10 mouse cellular contexts compared by ENCODE assay signal in the genomic region with DNA sequence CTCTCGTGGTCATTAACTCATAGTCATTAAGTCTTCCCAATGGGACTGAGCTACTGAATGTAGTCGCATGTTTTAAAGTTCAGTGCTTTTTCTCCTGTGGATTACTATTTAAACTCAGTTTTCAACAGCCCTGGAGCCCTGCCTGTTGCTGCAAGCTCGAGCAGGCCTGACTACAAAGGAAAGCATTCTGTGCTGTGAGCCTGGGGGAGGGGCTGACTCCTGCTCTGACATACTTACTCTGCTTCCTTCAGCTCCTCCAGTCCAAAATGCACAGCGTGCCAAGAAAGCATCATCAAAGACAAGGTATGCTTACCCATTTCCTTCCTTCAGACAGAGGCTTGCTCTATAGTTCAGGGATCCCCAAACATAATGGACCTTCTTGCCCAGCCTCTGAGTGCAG. TPM values are rescaled to one million over a fixed set of nuclear protein-coding genes. Genes with fewer than 3 reads are reported as not detected.
DNase-seq lines count a peak whose midpoint lies in the region; ATAC-seq and TF ChIP-seq lines count a peak whose summit lies in the region.
"Had no signal": no experiment of that assay in that cellular context is flagged by ENCODE, and none has a peak within 500 bp of the region (broad histone marks: within the 10 kb centered on the region; RNA-seq: fewer than 3 reads in every experiment).

No protein-coding gene starts in this region.

- H3K4me2 ChIP-seq in forebrain, postnatal 0 days (ENCODE audit: low read depth) = no peak overlapping the region
- no peak overlapping the region for H3K4me2 ChIP-seq in forebrain, embryonic 16.5 days (ENCODE audit: low read length)

- H3K4me3 ChIP-seq in forebrain, postnatal 0 days (ENCODE audit: low read depth, low read length) = no peak overlapping the region
- no peak overlapping the region for H3K4me3 ChIP-seq in forebrain, embryonic 16.5 days (replicated peaks; ENCODE audit: low read length)
- H3K4me3 ChIP-seq in heart, adult 2 months = no peak overlapping the region

- WGBS in forebrain, postnatal 0 days = 24% methylated on average over 4 of the region's 4 CpGs
- 27% methylated on average over 4 of the region's 4 CpGs for WGBS in forebrain, embryonic 16.5 days
- 56% methylated on average over 4 of the region's 4 CpGs for WGBS in heart, adult 2 months

- peaks cover 17% of the 10 kb centered on the region for H3K36me3 ChIP-seq in forebrain, postnatal 0 days (ENCODE audit: insufficient read depth)
- peaks cover 4% of the 10 kb centered on the region for H3K36me3 ChIP-seq in forebrain, embryonic 16.5 days (ENCODE audit: control insufficient read depth, insufficient read depth)
- H3K36me3 ChIP-seq in heart, adult 2 months (ENCODE audit: control insufficient read depth, insufficient read depth, low read length) = no peaks in the 10 kb centered on the region
- H3K36me3 ChIP-seq: G1E had no signal

- H3K27me3 ChIP-seq in forebrain, postnatal 0 days (ENCODE audit: insufficient read depth, low read length) = no peaks in the 10 kb centered on the region
- H3K27me3 ChIP-seq in forebrain, embryonic 16.5 days (replicated peaks; ENCODE audit: control insufficient read depth, insufficient read depth, low read length) = no peaks in the 10 kb centered on the region
- H3K27me3 ChIP-seq in heart, adult 2 months (ENCODE audit: control insufficient read depth, insufficient read depth, low read length) = no peaks in the 10 kb centered on the region

- peak; percentile 83 for ATAC-seq in forebrain, postnatal 0 days
- no peak; the same call in 1 of the 2 replicates for ATAC-seq in forebrain, embryonic 16.5 days

- H3K4me1 ChIP-seq in forebrain, postnatal 0 days (ENCODE audit: insufficient read depth) = no peaks in the 10 kb centered on the region
- 0 out of 2 replicates have a peak, but pooled peaks cover 2% of the 10 kb centered on the region for H3K4me1 ChIP-seq in forebrain, embryonic 16.5 days (replicated peaks; ENCODE audit: control insufficient read depth, insufficient read depth, low read length)
- no peaks in the 10 kb centered on the region for H3K4me1 ChIP-seq in heart, adult 2 months (ENCODE audit: control insufficient read depth, insufficient read depth, low read length)

- DNase-seq in forebrain, postnatal 0 days = peak; percentile 42
- DNase-seq in Muller cell, postnatal 12 days (ENCODE audit: inconsistent ontology term) = peak; percentile 69
- peak; percentile 80 for DNase-seq in fat pad, adult 2 months (ENCODE audit: extremely low read depth, low read depth, low spot score)
- peak; percentile 42 to 48 for DNase-seq in layer of hippocampus, adult 8-10 months (ENCODE audit: low spot score in 2 of 2)
- DNase-seq in urinary bladder, postnatal 25 days (ENCODE audit: low spot score) = peak; percentile 58
- no peak for DNase-seq in ovary, postnatal 10 days (ENCODE audit: low spot score)
- no peak for DNase-seq in heart, adult 2 months

- H3K27ac ChIP-seq in forebrain, postnatal 0 days (ENCODE audit: low read depth, low read length) = 0 out of 2 replicates have a peak overlapping the region, but pooled peaks have one; percentile 29
- H3K27ac ChIP-seq in forebrain, embryonic 16.5 days (ENCODE audit: low read length) = no peak overlapping the region
- no peak overlapping the region for H3K27ac ChIP-seq in heart, adult 2 months

- intact Hi-C loops in heart, adult 2 months (cut with DNase I) = loop anchor here (5.0 kb wide), 1 partner anchor 151 kb away; no protein-coding TSS in a partner anchor

- H3K79me2 ChIP-seq in heart, adult 2 months (replicated peaks; ENCODE audit: control insufficient read depth, insufficient read depth, low read length) = no peaks in the 10 kb centered on the region

- no peak for TF ChIP-seq POLR2A in heart, adult 2 months (IDR thresholded peaks at IDR 0.05; ENCODE audit: insufficient read depth, low read depth, low read length)

- TF ChIP-seq EP300 in heart, adult 2 months (IDR thresholded peaks at IDR 0.05; ENCODE audit: insufficient read depth, low read depth, low read length) = no peak

- no peaks in the 10 kb centered on the region for H3K9me3 ChIP-seq in forebrain, postnatal 0 days (ENCODE audit: low read length)
- H3K9me3 ChIP-seq in forebrain, embryonic 16.5 days (ENCODE audit: control insufficient read depth, low read length) = no peaks in the 10 kb centered on the region
- H3K9me3 ChIP-seq: G1E had no signal

- H3K9ac ChIP-seq in forebrain, postnatal 0 days = no peak overlapping the region
- H3K9ac ChIP-seq in forebrain, embryonic 16.5 days (replicated peaks; ENCODE audit: low read depth, low read length) = no peak overlapping the region
- no peak overlapping the region for H3K9ac ChIP-seq in heart, adult 2 months (ENCODE audit: low read depth, low read length)

- TF ChIP-seq CTCF in forebrain, postnatal 0 days (IDR thresholded peaks at IDR 0.05; ENCODE audit: low read depth) = no peak
- TF ChIP-seq CTCF in heart, adult 2 months (IDR thresholded peaks at IDR 0.05) = no peak

RNA-seq across cellular contexts. Expression of gene Amn, which starts 32.1 kb away (rescaled TPM):
- total RNA-seq in forebrain, postnatal 0 days (2014; rRNA removed) = 22.7 and 24.7 TPM in 2 replicates
- 50.8 and 59.9 TPM in 2 replicates for polyA plus RNA-seq in forebrain, postnatal 0 days (2015; fragmentation: Nextera tagmentation; extraction: Ambion mirVana)
- polyA plus RNA-seq in forebrain, embryonic 16.5 days (2015; fragmentation: Nextera tagmentation; extraction: Ambion mirVana) = 6.8 and 8.2 TPM in 2 replicates
- 1 to 10 TPM; 4.4 to 8.6 (median 6.9) TPM for total RNA-seq in layer of hippocampus, adult 8-10 months (2022)
- total RNA-seq in heart, adult 2 months (2021) = not detected
- not detected in 2 replicates for polyA plus RNA-seq in heart, adult 2 months (2012; rRNA removed)
- total RNA-seq: G1E had no signal

RNA-seq across cellular contexts. Expression of gene 4930595D18Rik, which starts 54.5 kb away (rescaled TPM):
- 0.31 and 0.48 TPM in 2 replicates for total RNA-seq in forebrain, postnatal 0 days (2014; rRNA removed)
- polyA plus RNA-seq in forebrain, postnatal 0 days (2015; fragmentation: Nextera tagmentation; extraction: Ambion mirVana) = not detected in 2 replicates
- not detected in 2 replicates for polyA plus RNA-seq in forebrain, embryonic 16.5 days (2015; fragmentation: Nextera tagmentation; extraction: Ambion mirVana)
- total RNA-seq in layer of hippocampus, adult 8-10 months (2022) = not detected
- total RNA-seq in heart, adult 2 months (2021) = not detected
- polyA plus RNA-seq in heart, adult 2 months (2012; rRNA removed) = not detected in 2 replicates
- polyA plus RNA-seq: frontal cortex, adult 2 months; G1E had no signal

Comparison
In these comparisons a context has a peak if more than half of its experiments do, and no peak if none do; other contexts are left out.
1. DNase-seq: peak in forebrain, postnatal 0 days (single experiment), Muller cell, postnatal 12 days (single experiment), fat pad, adult 2 months (single experiment), layer of hippocampus, adult 8-10 months (2 of 2) and urinary bladder, postnatal 25 days (single experiment); none in ovary, postnatal 10 days (single experiment) and heart, adult 2 months (0 of 2).
2. RNA of gene Amn, which starts 32.1 kb away (total RNA-seq): 22.7 to 24.7 TPM in forebrain, postnatal 0 days and 4.4 to 8.6 TPM in layer of hippocampus, adult 8-10 months; not detected in heart, adult 2 months; every median in the first group is over 4 times any median in the second.